Mouse (Mus musculus): ENCODE measurements around the gene Ctnnd2. TPM values are rescaled to one million over a fixed set of nuclear protein-coding genes. Genes with fewer than 3 reads are reported as not detected.
A peak's percentile ranks its signal among the peaks of the same experiment; 100 is the strongest.

The Ctnnd2 gene
- polyA plus RNA-seq, 1 experiment from 2014 or later: 81.5 TPM

DNA sequence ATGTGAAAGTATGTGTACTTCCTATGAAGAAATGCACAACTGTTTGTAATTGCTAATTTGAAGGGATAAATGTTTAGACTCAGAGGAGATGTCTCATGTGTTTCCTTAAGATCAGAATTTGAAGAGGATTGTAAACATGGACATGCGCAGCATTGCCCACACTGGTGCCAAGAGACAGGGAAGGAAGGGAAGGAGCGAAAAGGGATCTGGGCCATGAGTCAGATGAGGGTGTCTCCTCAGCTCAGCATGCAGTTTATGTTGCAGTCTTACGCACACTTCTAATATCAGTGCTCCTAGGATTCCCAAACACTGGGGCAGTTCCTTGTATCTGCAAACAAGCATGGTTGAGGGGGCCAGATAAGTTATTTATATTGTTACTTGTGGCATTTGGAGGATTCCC is 623.3 kb downstream of the Ctnnd2 start:
- Histone ChIP-seq H3K4me2 (ENCODE audit: low read depth, low read length) (no peak overlapping the region), H3K27me3 (ENCODE audit: control insufficient read depth, insufficient read depth, low read length) (no peaks in the 10 kb centered on the region), H3K4me1 (ENCODE audit: control insufficient read depth, insufficient read depth, low read length) (no peaks in the 10 kb centered on the region), H3K9me3 (ENCODE audit: control insufficient read depth, low read length) (no peaks in the 10 kb centered on the region), H3K36me3 (ENCODE audit: control insufficient read depth, insufficient read depth, low read length) (no peaks in the 10 kb centered on the region), H3K9ac (replicated peaks; ENCODE audit: low read depth, low read length) (no peak overlapping the region), H3K4me3 (ENCODE audit: low read depth, low read length) (no peak overlapping the region), H3K27ac (ENCODE audit: low read depth, low read length) (no peak overlapping the region)
- WGBS: 95% methylated on average over 3 of the region's 3 CpGs
- no peak for ATAC-seq (ENCODE audit: low read depth)

GRCm38 (mm10) chr15:30827424-30828263 is 655.3 kb downstream of the Ctnnd2 start:
- WGBS: 61% methylated on average over 17 of the region's 17 CpGs
- H3K27ac ChIP-seq (ENCODE audit: low read depth, low read length): 0 out of 2 replicates have a peak overlapping the region, but pooled peaks have one; percentile 30
- peak; percentile 60 for ATAC-seq (ENCODE audit: low read depth)
- no peak overlapping the region for H3K4me2 ChIP-seq (ENCODE audit: low read depth, low read length)
- H3K36me3 ChIP-seq (ENCODE audit: control insufficient read depth, insufficient read depth, low read length): no peaks in the 10 kb centered on the region
- H3K4me1 ChIP-seq (ENCODE audit: control insufficient read depth, insufficient read depth, low read length): no peaks in the 10 kb centered on the region
- no peak overlapping the region for H3K4me3 ChIP-seq (ENCODE audit: low read depth, low read length)
- H3K9ac ChIP-seq (replicated peaks; ENCODE audit: low read depth, low read length): no peak overlapping the region
- H3K9me3 ChIP-seq (ENCODE audit: control insufficient read depth, low read length): no peaks in the 10 kb centered on the region
- H3K27me3 ChIP-seq (ENCODE audit: control insufficient read depth, insufficient read depth, low read length): no peaks in the 10 kb centered on the region

DNA sequence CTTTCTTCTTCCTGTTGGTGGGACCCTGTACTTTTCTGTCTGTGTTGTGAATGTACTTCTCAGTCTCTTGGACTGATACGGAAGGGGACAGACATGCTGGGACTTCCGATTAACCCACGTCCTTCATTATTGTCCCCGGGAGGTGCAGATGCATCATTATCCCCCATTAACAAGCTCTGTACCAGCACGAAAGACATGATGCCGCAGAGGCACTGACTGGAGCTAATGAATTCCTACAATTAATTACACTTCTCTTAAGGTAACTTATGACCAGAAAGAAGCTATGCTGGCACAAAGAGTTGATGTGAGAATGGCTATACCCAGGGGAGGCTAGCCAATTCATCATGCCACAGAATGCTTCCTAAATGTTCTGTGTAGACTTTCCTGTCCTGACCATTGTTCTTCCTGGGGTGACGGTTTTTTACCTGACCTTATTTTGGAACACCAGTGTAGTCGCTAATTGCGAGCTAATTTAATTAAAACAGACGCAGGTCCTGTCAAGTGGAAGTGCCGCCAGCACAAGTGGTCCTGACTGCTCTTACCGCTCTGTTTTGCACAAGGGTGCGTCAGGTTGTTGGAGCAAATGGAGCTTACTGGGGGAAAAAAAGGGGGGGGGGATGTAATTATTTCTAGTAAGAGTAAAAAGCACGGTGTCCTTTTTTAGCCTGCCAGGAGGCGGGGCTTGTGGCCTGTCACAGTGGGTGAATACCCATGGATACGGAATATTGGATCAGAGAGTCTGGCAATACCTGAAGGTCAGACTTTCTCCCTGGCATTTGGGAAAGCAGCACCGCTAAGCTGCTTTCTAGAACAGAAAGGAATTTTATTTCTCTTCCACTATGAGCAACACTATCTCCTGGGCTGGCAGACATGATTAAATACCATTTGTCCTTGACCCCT is 685.1 kb downstream of the Ctnnd2 start:
- peak; percentile 52; the same call in 1 of the 2 replicates for ATAC-seq (ENCODE audit: low read depth)
- H3K27ac ChIP-seq (ENCODE audit: low read depth, low read length): no peak overlapping the region
- no peak overlapping the region for H3K9ac ChIP-seq (replicated peaks; ENCODE audit: low read depth, low read length)

DNA sequence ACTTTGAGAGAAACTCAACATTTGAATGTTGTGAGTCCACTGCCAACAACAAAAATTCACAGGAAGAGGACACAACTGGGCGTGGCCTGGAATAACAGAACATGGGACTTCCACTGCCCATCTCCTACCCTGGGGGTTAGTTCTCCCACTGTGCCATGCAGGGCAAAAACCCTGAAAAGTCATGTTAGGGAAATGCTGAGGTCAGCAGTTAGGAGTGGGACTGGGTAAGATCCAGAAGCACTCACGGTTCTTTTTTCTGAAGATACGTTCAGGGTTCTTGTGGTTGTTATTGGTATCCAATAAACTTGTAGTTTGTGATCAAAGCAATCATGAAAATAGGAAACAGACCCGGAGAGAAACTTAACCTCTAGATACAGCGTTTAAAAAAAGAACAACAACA is 695.0 kb downstream of the Ctnnd2 start:
- H3K9ac ChIP-seq (replicated peaks; ENCODE audit: low read depth, low read length): no peak overlapping the region
- 97% methylated on average over 5 of the region's 5 CpGs for WGBS
- H3K36me3 ChIP-seq (ENCODE audit: control insufficient read depth, insufficient read depth, low read length): no peaks in the 10 kb centered on the region
- no peak for ATAC-seq (ENCODE audit: low read depth)
- H3K4me1 ChIP-seq (ENCODE audit: control insufficient read depth, insufficient read depth, low read length): no peaks in the 10 kb centered on the region
- no peak overlapping the region for H3K27ac ChIP-seq (ENCODE audit: low read depth, low read length)
- no peaks in the 10 kb centered on the region for H3K9me3 ChIP-seq (ENCODE audit: control insufficient read depth, low read length)
- no peak overlapping the region for H3K4me3 ChIP-seq (ENCODE audit: low read depth, low read length)
- H3K4me2 ChIP-seq (ENCODE audit: low read depth, low read length): no peak overlapping the region
- H3K27me3 ChIP-seq (ENCODE audit: control insufficient read depth, insufficient read depth, low read length): no peaks in the 10 kb centered on the region

More for the DNA sequence above, 685.1 kb downstream of the Ctnnd2 start:
- Histone ChIP-seq H3K4me3 (ENCODE audit: low read depth, low read length) (no peak overlapping the region), H3K4me1 (ENCODE audit: control insufficient read depth, insufficient read depth, low read length) (no peaks in the 10 kb centered on the region), H3K9me3 (ENCODE audit: control insufficient read depth, low read length) (no peaks in the 10 kb centered on the region), H3K27me3 (ENCODE audit: control insufficient read depth, insufficient read depth, low read length) (no peaks in the 10 kb centered on the region), H3K36me3 (ENCODE audit: control insufficient read depth, insufficient read depth, low read length) (no peaks in the 10 kb centered on the region), H3K4me2 (ENCODE audit: low read depth, low read length) (no peak overlapping the region)
- WGBS: 43% methylated on average over 17 of the region's 17 CpGs

DNA sequence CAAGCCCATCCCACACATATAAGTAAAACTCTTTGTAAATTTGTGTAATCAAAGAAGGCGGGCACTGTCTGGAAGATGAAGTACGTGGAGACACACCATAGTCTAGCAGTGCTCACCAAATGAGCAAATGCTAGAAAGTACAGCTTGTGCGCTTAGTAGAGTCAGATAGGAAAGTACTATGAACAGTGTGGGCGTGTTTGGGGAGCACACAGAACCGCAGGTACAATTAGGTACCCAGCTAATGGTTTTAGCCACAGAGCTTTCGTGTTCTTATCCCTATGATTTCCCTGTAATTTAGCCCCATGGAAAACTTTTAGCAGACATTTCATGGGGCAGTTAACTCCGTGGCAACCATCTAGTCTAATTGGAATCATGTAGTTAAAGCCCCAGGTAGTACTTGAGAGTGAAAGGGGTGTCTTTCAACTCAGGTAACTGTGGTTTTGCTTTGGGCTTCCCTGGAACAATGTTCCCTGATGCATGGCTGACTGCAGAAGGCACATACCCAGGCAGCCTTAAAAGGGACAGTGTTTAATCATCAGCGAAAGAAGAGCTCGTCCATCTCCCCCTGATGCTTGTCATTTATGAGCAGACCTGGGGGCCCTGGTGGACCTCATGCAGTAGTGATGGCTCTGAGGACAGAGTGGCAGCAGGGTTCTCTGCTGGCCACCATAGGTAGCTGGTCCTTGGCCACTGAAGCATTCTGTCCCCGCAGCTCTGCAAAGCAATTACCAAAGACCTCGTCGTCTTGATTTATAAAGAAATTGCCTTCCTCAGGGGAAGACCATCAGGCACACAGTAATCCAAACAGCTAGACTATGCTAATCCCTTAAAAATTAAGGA is 697.5 kb downstream of the Ctnnd2 start:
- peak; percentile 38; the same call in 1 of the 2 replicates for ATAC-seq (ENCODE audit: low read depth)
- WGBS: 71% methylated on average over 12 of the region's 12 CpGs
- no peak overlapping the region for H3K4me3 ChIP-seq (ENCODE audit: low read depth, low read length)
- H3K36me3 ChIP-seq (ENCODE audit: control insufficient read depth, insufficient read depth, low read length): no peaks in the 10 kb centered on the region
- no peaks in the 10 kb centered on the region for H3K27me3 ChIP-seq (ENCODE audit: control insufficient read depth, insufficient read depth, low read length)
- H3K27ac ChIP-seq (ENCODE audit: low read depth, low read length): no peak overlapping the region
- no peaks in the 10 kb centered on the region for H3K9me3 ChIP-seq (ENCODE audit: control insufficient read depth, low read length)
- H3K4me2 ChIP-seq (ENCODE audit: low read depth, low read length): no peak overlapping the region
- H3K9ac ChIP-seq (replicated peaks; ENCODE audit: low read depth, low read length): no peak overlapping the region
- H3K4me1 ChIP-seq (ENCODE audit: control insufficient read depth, insufficient read depth, low read length): no peaks in the 10 kb centered on the region

GRCm38 (mm10) chr15:30875523-30875922 is 703.1 kb downstream of the Ctnnd2 start:
- no peak overlapping the region for H3K4me3 ChIP-seq (ENCODE audit: low read depth, low read length)
- no peak overlapping the region for H3K4me2 ChIP-seq (ENCODE audit: low read depth, low read length)
- H3K27me3 ChIP-seq (ENCODE audit: control insufficient read depth, insufficient read depth, low read length): no peaks in the 10 kb centered on the region
- WGBS: 64% methylated on average over 1 of the region's 1 CpGs
- no peak overlapping the region for H3K9ac ChIP-seq (replicated peaks; ENCODE audit: low read depth, low read length)
- no peak overlapping the region for H3K27ac ChIP-seq (ENCODE audit: low read depth, low read length)
- no peaks in the 10 kb centered on the region for H3K36me3 ChIP-seq (ENCODE audit: control insufficient read depth, insufficient read depth, low read length)
- H3K4me1 ChIP-seq (ENCODE audit: control insufficient read depth, insufficient read depth, low read length): no peaks in the 10 kb centered on the region
- no peaks in the 10 kb centered on the region for H3K9me3 ChIP-seq (ENCODE audit: control insufficient read depth, low read length)
- ATAC-seq (ENCODE audit: low read depth): no peak

DNA sequence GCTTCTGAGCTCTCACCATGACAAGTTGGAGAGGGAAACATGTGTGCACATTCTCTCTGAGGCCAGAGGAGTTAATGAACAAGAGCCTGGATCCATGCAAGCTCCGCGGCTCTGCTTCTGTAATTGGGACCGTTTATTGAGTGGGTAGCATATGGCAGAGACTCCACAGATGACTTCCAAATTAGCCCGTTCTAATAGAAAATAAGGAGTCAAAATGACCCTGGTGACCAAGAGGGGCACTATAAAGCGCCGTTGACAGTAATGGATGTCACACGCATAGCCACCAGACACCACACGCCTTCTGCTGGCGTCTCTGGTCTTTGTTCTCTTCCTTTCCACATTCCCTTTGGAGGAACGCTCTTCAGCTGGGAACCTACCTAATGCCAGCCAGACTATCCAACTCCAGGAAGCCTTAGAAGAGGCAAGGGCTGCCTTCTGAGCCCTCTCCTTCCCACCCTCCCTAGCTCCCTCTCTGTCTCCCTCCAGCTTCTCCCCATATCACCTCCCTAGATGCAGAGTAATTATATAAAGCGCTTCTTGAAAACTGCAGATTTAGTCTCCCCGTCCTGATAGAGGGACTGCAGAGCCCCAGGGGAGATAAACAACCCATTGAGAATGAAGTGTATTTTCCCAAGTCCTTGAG is 712.4 kb downstream of the Ctnnd2 start:
- Histone ChIP-seq H3K9me3 (ENCODE audit: control insufficient read depth, low read length) (no peaks in the 10 kb centered on the region), H3K4me3 (ENCODE audit: low read depth, low read length) (no peak overlapping the region), H3K4me2 (ENCODE audit: low read depth, low read length) (no peak overlapping the region), H3K9ac (replicated peaks; ENCODE audit: low read depth, low read length) (no peak overlapping the region), H3K27ac (ENCODE audit: low read depth, low read length) (peak overlapping the region; percentile 60), H3K27me3 (ENCODE audit: control insufficient read depth, insufficient read depth, low read length) (no peaks in the 10 kb centered on the region), H3K36me3 (ENCODE audit: control insufficient read depth, insufficient read depth, low read length) (0 out of 2 replicates have a peak, but pooled peaks cover 5% of the 10 kb centered on the region), H3K4me1 (ENCODE audit: control insufficient read depth, insufficient read depth, low read length) (peaks cover 7% of the 10 kb centered on the region; the same call in 1 of the 2 replicates)
- ATAC-seq (ENCODE audit: low read depth): peak; percentile 44; the same call in 1 of the 2 replicates
- 55% methylated on average over 12 of the region's 12 CpGs for WGBS

DNA sequence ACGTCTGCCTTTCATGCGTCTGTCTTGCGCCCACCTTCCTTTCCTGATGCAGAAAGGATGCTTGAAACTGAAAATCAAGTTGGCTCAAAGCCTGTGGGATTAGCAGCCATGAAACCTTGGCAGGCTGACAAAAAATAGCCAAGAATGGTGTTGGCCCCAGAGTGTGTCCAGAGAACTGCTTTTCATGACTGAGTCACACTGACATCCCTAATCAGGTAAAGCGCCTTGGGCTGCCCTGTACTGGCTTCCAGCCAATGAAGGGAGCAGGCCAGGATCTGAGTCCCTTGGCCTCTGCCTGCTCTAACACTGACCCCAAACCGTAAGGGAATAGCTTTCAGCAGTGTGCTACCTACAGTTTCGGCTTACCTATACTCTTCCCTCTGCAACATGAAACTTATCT is 713.0 kb downstream of the Ctnnd2 start:
- H3K4me2 ChIP-seq (ENCODE audit: low read depth, low read length): no peak overlapping the region
- no peak overlapping the region for H3K9ac ChIP-seq (replicated peaks; ENCODE audit: low read depth, low read length)
- peak; percentile 47; the same call in 1 of the 2 replicates for ATAC-seq (ENCODE audit: low read depth)
- H3K9me3 ChIP-seq (ENCODE audit: control insufficient read depth, low read length): no peaks in the 10 kb centered on the region
- H3K4me1 ChIP-seq (ENCODE audit: control insufficient read depth, insufficient read depth, low read length): peaks cover 7% of the 10 kb centered on the region; the same call in 1 of the 2 replicates
- H3K27me3 ChIP-seq (ENCODE audit: control insufficient read depth, insufficient read depth, low read length): no peaks in the 10 kb centered on the region
- no peak overlapping the region for H3K27ac ChIP-seq (ENCODE audit: low read depth, low read length)
- 0 out of 2 replicates have a peak, but pooled peaks cover 5% of the 10 kb centered on the region for H3K36me3 ChIP-seq (ENCODE audit: control insufficient read depth, insufficient read depth, low read length)
- no peak overlapping the region for H3K4me3 ChIP-seq (ENCODE audit: low read depth, low read length)
- 66% methylated on average over 6 of the region's 6 CpGs for WGBS
